7 mouse cellular contexts compared by ENCODE assay signal in genomic region chr11:31874071-31874470, GRCm38 (mm10). TPM values are rescaled to one million over a fixed set of nuclear protein-coding genes. Genes with fewer than 3 reads are reported as not detected.
A peak's percentile ranks its signal among the peaks of the same experiment; 100 is the strongest.
DNase-seq lines count a peak whose midpoint lies in the region; ATAC-seq and TF ChIP-seq lines count a peak whose summit lies in the region.

No protein-coding gene starts in this region.

- H3K27ac ChIP-seq in layer of hippocampus, adult 2 months = peak overlapping the region; percentile 94
- H3K27ac ChIP-seq in forebrain, embryonic 10.5 days = no peak overlapping the region
- H3K27ac ChIP-seq in intestine, embryonic 15.5 days = no peak overlapping the region
- H3K27ac ChIP-seq in neural tube, embryonic 12.5 days = no peak overlapping the region

- no peak for DNase-seq in layer of hippocampus, adult 2 months (ENCODE audit: low spot score in 2 of 2)
- DNase-seq in layer of hippocampus, adult 8-10 months (ENCODE audit: low spot score in 2 of 2) = no peak
- no peak for DNase-seq in forebrain, embryonic 10.5 days (ENCODE audit: extremely low spot score, low spot score)
- DNase-seq in cerebellum, adult 11-12 months = no peak
- no peak for DNase-seq in thymus, postnatal 36 days

- ATAC-seq in intestine, embryonic 15.5 days = no peak
- ATAC-seq in neural tube, embryonic 12.5 days (ENCODE audit: low FRiP score, low read depth) = no peak

- H3K4me1 ChIP-seq in forebrain, embryonic 10.5 days = peaks cover 22% of the 10 kb centered on the region
- peaks cover 6% of the 10 kb centered on the region for H3K4me1 ChIP-seq in intestine, embryonic 15.5 days (replicated peaks)
- peaks cover 19% of the 10 kb centered on the region for H3K4me1 ChIP-seq in neural tube, embryonic 12.5 days

- no peaks in the 10 kb centered on the region for H3K36me3 ChIP-seq in forebrain, embryonic 10.5 days (replicated peaks)
- no peaks in the 10 kb centered on the region for H3K36me3 ChIP-seq in intestine, embryonic 15.5 days
- no peaks in the 10 kb centered on the region for H3K36me3 ChIP-seq in neural tube, embryonic 12.5 days

- 68% methylated on average over 2 of the region's 2 CpGs for WGBS in forebrain, embryonic 10.5 days
- 66% methylated on average over 2 of the region's 2 CpGs for WGBS in intestine, embryonic 15.5 days
- 87% methylated on average over 2 of the region's 2 CpGs for WGBS in neural tube, embryonic 12.5 days

- no peaks in the 10 kb centered on the region for H3K27me3 ChIP-seq in forebrain, embryonic 10.5 days (ENCODE audit: poor library complexity, severe bottlenecking)
- H3K27me3 ChIP-seq in intestine, embryonic 15.5 days (replicated peaks) = no peaks in the 10 kb centered on the region
- H3K27me3 ChIP-seq in neural tube, embryonic 12.5 days (replicated peaks) = no peaks in the 10 kb centered on the region

- H3K9me3 ChIP-seq in forebrain, embryonic 10.5 days = no peaks in the 10 kb centered on the region
- no peaks in the 10 kb centered on the region for H3K9me3 ChIP-seq in intestine, embryonic 15.5 days
- H3K9me3 ChIP-seq in neural tube, embryonic 12.5 days = no peaks in the 10 kb centered on the region

- H3K4me3 ChIP-seq in layer of hippocampus, adult 2 months = peak overlapping the region; percentile 97
- peak overlapping the region; percentile 86; the same call in 1 of the 2 replicates for H3K4me3 ChIP-seq in forebrain, embryonic 10.5 days
- H3K4me3 ChIP-seq in intestine, embryonic 15.5 days (replicated peaks) = no peak overlapping the region
- H3K4me3 ChIP-seq in neural tube, embryonic 12.5 days = peak overlapping the region; percentile 24

- TF ChIP-seq CTCF in layer of hippocampus, adult 2 months (conservative IDR thresholded peaks at IDR 0.05) = no peak

- no peak overlapping the region for H3K9ac ChIP-seq in intestine, embryonic 15.5 days
- no peak overlapping the region for H3K9ac ChIP-seq in neural tube, embryonic 12.5 days

- peak overlapping the region; percentile 28; the same call in 1 of the 2 replicates for H3K4me2 ChIP-seq in intestine, embryonic 15.5 days (replicated peaks)
- peak overlapping the region; percentile 74 for H3K4me2 ChIP-seq in neural tube, embryonic 12.5 days (replicated peaks)

RNA-seq across cellular contexts. Expression of gene Cpeb4, which starts 2.1 kb away (rescaled TPM):
- total RNA-seq in layer of hippocampus, adult 2 months (2021) = 100 to 1,000 TPM; 153 to 156 TPM
- 100 to 1,000 TPM; 129 to 159 (median 149) TPM for total RNA-seq in layer of hippocampus, adult 8-10 months (2022)
- 2.4 and 2.5 TPM in 2 replicates for polyA plus RNA-seq in forebrain, embryonic 10.5 days (2016; fragmentation: Nextera tagmentation; extraction: Ambion mirVana)
- polyA plus RNA-seq in intestine, embryonic 15.5 days (2015; fragmentation: Nextera tagmentation; extraction: Ambion mirVana) = 4.2 and 4.3 TPM in 2 replicates
- 14.4 and 18.4 TPM in 2 replicates for polyA plus RNA-seq in neural tube, embryonic 12.5 days (2016; fragmentation: Nextera tagmentation; extraction: Ambion mirVana)
